Mouse (Mus musculus) MEL (cell line): ENCODE results near the gene Lzts2. TPM values are rescaled to one million over a fixed set of nuclear protein-coding genes. Genes with fewer than 3 reads are reported as not detected.

Experiments
- DNase-seq: peaks from one replicate; pipeline ENCODE4 v3.0.0; 2011; ENCODE audit warnings: low read depth, low spot score
- H3K27ac ChIP-seq: 2 replicates; pipeline ENCODE4 v1.5.1; 2012; ENCODE audit warnings: low read depth, mild to moderate bottlenecking, control low read depth, low read length, moderate library complexity; ENCODE audit not compliant: control insufficient read depth
- H3K27me3 ChIP-seq, 2 experiments: fragments of 150-350 bp in 1 of 2; sonication (generic) in 1 of 2; 2 replicates each; pipeline ENCODE4 v1.6.1; 2012; ENCODE audit warnings: low read length in 2 of 2, mild to moderate bottlenecking in 2 of 2, improper control_type of control experiment in 1 of 2, moderate library complexity in 1 of 2; ENCODE audit not compliant: insufficient read depth in 2 of 2, control insufficient read depth in 1 of 2
- H3K36me3 ChIP-seq, 2 experiments: 2 replicates each; pipeline ENCODE4 v1.6.1; 2012 to 2014; ENCODE audit warnings: low read length in 2 of 2, improper control_type of control experiment in 1 of 2, inconsistent platforms in 1 of 2, mild to moderate bottlenecking in 1 of 2; ENCODE audit not compliant: insufficient read depth in 2 of 2, control insufficient read depth in 1 of 2
- H3K4me1 ChIP-seq, 2 experiments: fragments of 150-350 bp in 1 of 2; sonication (generic) in 1 of 2; 2 replicates each; pipeline ENCODE4 v1.6.1; 2012; ENCODE audit warnings: low read length in 2 of 2, improper control_type of control experiment in 1 of 2, mild to moderate bottlenecking in 1 of 2; ENCODE audit not compliant: insufficient read depth in 2 of 2, control insufficient read depth in 1 of 2
- H3K4me3 ChIP-seq, 2 experiments: fragments of 150-350 bp in 1 of 2; sonication (generic) in 1 of 2; 2 replicates each; pipeline ENCODE4 v1.5.1; 2012; ENCODE audit warnings: low read depth in 2 of 2, low read length in 2 of 2, mild to moderate bottlenecking in 2 of 2, moderate library complexity in 2 of 2, control low read depth in 1 of 2, improper control_type of control experiment in 1 of 2; ENCODE audit not compliant: control insufficient read depth in 1 of 2, insufficient read depth in 1 of 2
- H3K79me2 ChIP-seq: 2 replicates; pipeline ENCODE4 v1.6.1; 2012; ENCODE audit warnings: mild to moderate bottlenecking, low read length, moderate library complexity; ENCODE audit not compliant: control insufficient read depth, poor library complexity, insufficient read depth
- H3K9ac ChIP-seq: 2 replicates; pipeline ENCODE4 v1.6.1; 2012; ENCODE audit warnings: low read depth, mild to moderate bottlenecking, control low read depth, low read length, moderate library complexity; ENCODE audit not compliant: control insufficient read depth, poor library complexity, severe bottlenecking
- H3K9me3 ChIP-seq: fragments of 150-350 bp; sonication (generic); replicated peaks from 2 replicates; pipeline ENCODE4 v1.6.1; 2012; ENCODE audit warnings: mild to moderate bottlenecking, low read length, improper control_type of control experiment, moderate library complexity; ENCODE audit not compliant: insufficient read depth
- CHD1 ChIP-seq: IDR thresholded peaks from 2 replicates; pipeline ENCODE4 v1.6.1; 2012; ENCODE audit warnings: low read depth, mild to moderate bottlenecking, inconsistent platforms, low read length, improper control_type of control experiment
- CTCF ChIP-seq, 3 experiments: IDR thresholded peaks in 2 of 3; conservative IDR thresholded peaks in 1 of 3; 2 replicates each; pipeline ENCODE4 v1.5.1; 2011 to 2012; ENCODE audit warnings: low read length in 3 of 3, low read depth in 2 of 3, mild to moderate bottlenecking in 2 of 3, improper control_type of control experiment in 1 of 3, inconsistent platforms in 1 of 3, mixed read lengths in 1 of 3, moderate library complexity in 1 of 3; ENCODE audit not compliant: control insufficient read depth in 1 of 3, insufficient read depth in 1 of 3, poor library complexity in 1 of 3, severe bottlenecking in 1 of 3
- GATA1 ChIP-seq: IDR thresholded peaks from 2 replicates; pipeline ENCODE4 v1.6.1; 2011; ENCODE audit warnings: low read depth, low read length, improper control_type of control experiment
- MAFK ChIP-seq: IDR thresholded peaks from 2 replicates; pipeline ENCODE4 v1.6.1; 2011; ENCODE audit warnings: low read depth, mild to moderate bottlenecking, low read length, improper control_type of control experiment, borderline replicate concordance
- MXI1 ChIP-seq: IDR thresholded peaks from 2 replicates; pipeline ENCODE4 v1.6.1; 2011; ENCODE audit warnings: mild to moderate bottlenecking, low read depth, low read length, improper control_type of control experiment
- TBP ChIP-seq: IDR thresholded peaks from 2 replicates; pipeline ENCODE4 v1.8.0; 2011; ENCODE audit warnings: low read depth, low read length, improper control_type of control experiment
- UBTF ChIP-seq: IDR thresholded peaks from 2 replicates; pipeline ENCODE4 v1.6.1; 2012; ENCODE audit warnings: low read depth, mild to moderate bottlenecking, inconsistent platforms, low read length, improper control_type of control experiment, moderate library complexity, borderline replicate concordance; ENCODE audit not compliant: insufficient read depth
- USF2 ChIP-seq, 2 experiments: IDR thresholded peaks; 2 replicates each; pipeline ENCODE4 v1.6.1; 2011 to 2012; ENCODE audit warnings: improper control_type of control experiment in 2 of 2, low read length in 2 of 2, borderline replicate concordance in 1 of 2, inconsistent platforms in 1 of 2, low read depth in 1 of 2, mild to moderate bottlenecking in 1 of 2; ENCODE audit not compliant: insufficient read depth in 1 of 2
- ZMIZ1 ChIP-seq: IDR thresholded peaks from 2 replicates; pipeline ENCODE4 v1.6.1; 2012; ENCODE audit warnings: low read depth, mild to moderate bottlenecking, inconsistent platforms, low read length, improper control_type of control experiment, moderate library complexity
- polyA plus RNA-seq, 2 experiments: library from polyadenylated mRNA; stranded (reverse) in 1 of 2; unstranded in 1 of 2; fragments of >175 nt in 1 of 2; fragments of >200 nt in 1 of 2; gene quantifications; 2 replicates each; pipeline versions ENCODE4 v1.2.1 to v1.2.4; 2012; ENCODE audit warnings: low replicate concordance in 2 of 2, low read depth in 1 of 2; ENCODE audit not compliant: insufficient read length in 2 of 2, insufficient read depth in 1 of 2, missing spikeins in 1 of 2
- total RNA-seq: library from RNA; depleted of rRNA; stranded (reverse); fragments of 300-350 nt; gene quantifications from 2 replicates; pipeline ENCODE4 v1.2.3, GENCODE M21; 2012

The Lzts2 gene
- total and polyA plus RNA-seq, 3 experiments, result 4.0 to 13.1 TPM; not detected in 1

GRCm38 (mm10) chr19:44987004-44987403, 27.2 kb upstream of the Lzts2 start:
- TF ChIP-seq MXI1 (no peak), GATA1 (no peak)
- H3K79me2 ChIP-seq, result no peaks in the 10 kb centered on the region
- H3K4me1 ChIP-seq, result peaks cover 3 to 8% of the 10 kb centered on the region in 2 experiments; a peak in 2 of 4 replicates
- no peaks in the 10 kb centered on the region for H3K9me3 ChIP-seq
- H3K27me3 ChIP-seq, result no peaks in the 10 kb centered on the region
- H3K4me3 ChIP-seq, result no peak overlapping the region
- H3K36me3 ChIP-seq, result peaks cover 4% of the 10 kb centered on the region in 2 experiments; a peak in 2 of 4 replicates
- no peak overlapping the region for H3K9ac ChIP-seq
- DNase-seq, result no peak
- no peak overlapping the region for H3K27ac ChIP-seq

GRCm38 (mm10) chr19:44987851-44988250, 26.4 kb upstream of the Lzts2 start:
- H3K27ac ChIP-seq, result no peak overlapping the region
- no peaks in the 10 kb centered on the region for H3K79me2 ChIP-seq
- H3K36me3 ChIP-seq, result peaks cover 0 to 4% of the 10 kb centered on the region in 2 experiments; a peak in 1 of 4 replicates
- no peak for DNase-seq
- TF ChIP-seq TBP (no peak), USF2 (IDR thresholded peaks at IDR 0.05; ENCODE audit: borderline replicate concordance in 1 of 2, insufficient read depth in 1 of 2, low read depth in 1 of 2, low read length in 2 of 2) (no peak), CHD1 (no peak), MAFK (no peak), CTCF (IDR thresholded peaks at IDR 0.05 in 2 of 3, conservative IDR thresholded peaks at IDR 0.05 in 1 of 3; ENCODE audit: control insufficient read depth in 1 of 3, insufficient read depth in 1 of 3, low read depth in 2 of 3, low read length in 3 of 3, poor library complexity in 1 of 3, severe bottlenecking in 1 of 3) (no peak), UBTF (no peak)
- TF ChIP-seq, all 39 proteins: peak for 0
- Histone ChIP-seq H3K4me3 (no peak overlapping the region), H3K27me3 (no peaks in the 10 kb centered on the region), H3K9me3 (no peaks in the 10 kb centered on the region), H3K9ac (no peak overlapping the region), H3K4me1 (peaks cover 3 to 8% of the 10 kb centered on the region in 2 experiments; a peak in 2 of 4 replicates)

GRCm38 (mm10) chr19:44988321-44988720, 25.9 kb upstream of the Lzts2 start:
- Histone ChIP-seq H3K4me1 (peaks cover 3 to 8% of the 10 kb centered on the region in 2 experiments; a peak in 2 of 4 replicates), H3K36me3 (peaks cover 0 to 4% of the 10 kb centered on the region in 2 experiments; a peak in 1 of 4 replicates), H3K4me3 (no peak overlapping the region), H3K27ac (no peak overlapping the region), H3K27me3 (no peaks in the 10 kb centered on the region), H3K79me2 (no peaks in the 10 kb centered on the region), H3K9me3 (no peaks in the 10 kb centered on the region), H3K9ac (no peak overlapping the region)
- no peak for TF ChIP-seq ZMIZ1
- TF ChIP-seq MXI1, result no peak
- no peak for DNase-seq
